8 mouse cellular contexts compared by ENCODE assay signal in genomic region chr16:93711411-93712188, GRCm38 (mm10). TPM values are rescaled to one million over a fixed set of nuclear protein-coding genes. Genes with fewer than 3 reads are reported as not detected.
A peak's percentile ranks its signal among the peaks of the same experiment; 100 is the strongest.
DNase-seq lines count a peak whose midpoint lies in the region; ATAC-seq lines count a peak whose summit lies in the region.

Dop1b (plus strand) TSS chr16:93711904.

- peak within 1 kb of the TSS; percentile 90 for H3K9ac ChIP-seq in hindbrain, embryonic 16.5 days (ENCODE audit: low read depth, low read length)

- DNase-seq in WW6 (ENCODE audit: low read depth, low spot score), result peak; percentile 92
- DNase-seq in cerebellum, postnatal 4 days (ENCODE audit: low spot score in 2 of 2), result peak; percentile 98 to 99
- peak; percentile 100 for DNase-seq in gastrocnemius, adult 18-20 months (ENCODE audit: low spot score)
- peak; percentile 97 to 98 for DNase-seq in left cerebral cortex, adult 18-20 months (ENCODE audit: low spot score in 2 of 2)
- peak; percentile 98 for DNase-seq in right cerebral cortex, adult 18-20 months
- DNase-seq in urinary bladder, postnatal 10 days (ENCODE audit: low spot score), result peak; percentile 99

- H3K36me3 ChIP-seq in hindbrain, embryonic 16.5 days (ENCODE audit: control insufficient read depth, insufficient read depth, low read length), result no peaks in the 10 kb centered on the region
- peaks cover 7% of the 10 kb centered on the region for H3K36me3 ChIP-seq in macrophage (ENCODE audit: inconsistent target)

- peak within 1 kb of the TSS; percentile 58 for H3K4me2 ChIP-seq in hindbrain, embryonic 16.5 days (ENCODE audit: low read length)

- no peaks in the 10 kb centered on the region for H3K9me3 ChIP-seq in hindbrain, embryonic 16.5 days (ENCODE audit: control insufficient read depth, low read length)

- H3K4me1 ChIP-seq in hindbrain, embryonic 16.5 days (ENCODE audit: control insufficient read depth, insufficient read depth, low read depth, low read length), result peaks cover 7% of the 10 kb centered on the region

- WGBS in hindbrain, embryonic 16.5 days, result under 1% methylated on average over 64 of the region's 77 CpGs
- WGBS in macrophage (ENCODE audit: missing documents), result under 1% methylated on average over 72 of the region's 77 CpGs

- H3K4me3 ChIP-seq in hindbrain, embryonic 16.5 days (ENCODE audit: low read length), result peak within 1 kb of the TSS; percentile 86
- peak within 1 kb of the TSS; percentile 48 for H3K4me3 ChIP-seq in macrophage (ENCODE audit: inconsistent target)

- peak; percentile 88 for ATAC-seq in hindbrain, embryonic 16.5 days

- peak within 1 kb of the TSS; percentile 89 for H3K27ac ChIP-seq in hindbrain, embryonic 16.5 days (ENCODE audit: low read depth, low read length)
- H3K27ac ChIP-seq in macrophage, result 0 out of 2 replicates have a peak within 1 kb of the TSS, but pooled peaks have one; percentile 12

- H3K27me3 ChIP-seq in hindbrain, embryonic 16.5 days (replicated peaks; ENCODE audit: control insufficient read depth, insufficient read depth, low read length), result peaks cover 5% of the 10 kb centered on the region

- peaks cover 30% of the 10 kb centered on the region; the same call in 1 of the 2 replicates for H3K79me2 ChIP-seq in macrophage (ENCODE audit: inconsistent target)

RNA-seq across cellular contexts. Expression of gene Dop1b, which starts in this region (rescaled TPM):
- 10 to 100 TPM; 34.3 to 41.6 TPM for total RNA-seq in gastrocnemius, adult 18-20 months (2021)
- 36.9 and 45.2 TPM in 2 replicates for polyA plus RNA-seq in hindbrain, embryonic 16.5 days (2015; fragmentation: Nextera tagmentation; extraction: Ambion mirVana)
- 10 to 100 TPM; 86.3 to 90.5 TPM for total RNA-seq in left cerebral cortex, adult 18-20 months (2021)
- 100 to 1,000 TPM; 102 to 263 (median 143) TPM for total RNA-seq in macrophage (2018; cell fraction: chromatin; rRNA removed)
- total RNA-seq in macrophage (2018; cell fraction: cytosol; rRNA removed), result 10 to 100 TPM; 29.1 to 56.1 (median 36.6) TPM
- total RNA-seq in macrophage (2018; cell fraction: nucleus; rRNA removed), result 100 to 1,000 TPM in 7 of 26 experiments, 10 to 100 TPM in 19; 58.1 to 121 (median 88.9) TPM
- 22.6 to 30.7 TPM (median 29.9 TPM) in 3 replicates for polyA plus RNA-seq in macrophage (2018)

Comparison
In these comparisons a context has a peak if more than half of its experiments do, and no peak if none do; other contexts are left out.
1. Peak in every context shown above with its lines: DNase-seq, ATAC-seq, H3K4me3 ChIP-seq and H3K27ac ChIP-seq.